Mouse (Mus musculus) ES-Bruce4 (cell line): Measurements from ENCODE around the gene Kcng1. TPM values are rescaled to one million over a fixed set of nuclear protein-coding genes. Genes with fewer than 3 reads are reported as not detected.

Experiments used
- H3K27ac ChIP-seq: 2 replicates; pipeline ENCODE4 v1.5.1; 2012; ENCODE audit warnings: low read length, inconsistent platforms; ENCODE audit not compliant: insufficient read depth
- H3K27me3 ChIP-seq: 2 replicates; pipeline ENCODE4 v1.6.1; 2012; ENCODE audit warnings: mild to moderate bottlenecking, low read length, inconsistent platforms; ENCODE audit not compliant: control insufficient read depth, poor library complexity, insufficient read depth, severe bottlenecking
- H3K36me3 ChIP-seq: 2 replicates; pipeline ENCODE4 v1.6.1; 2012; ENCODE audit warnings: inconsistent platforms, mild to moderate bottlenecking, low read length, moderate library complexity; ENCODE audit not compliant: control insufficient read depth, poor library complexity, insufficient read depth, severe bottlenecking
- H3K4me1 ChIP-seq: one replicate; pipeline ENCODE4 v1.8.1; 2011; ENCODE audit warnings: low read length; ENCODE audit not compliant: control insufficient read depth, insufficient read depth
- H3K4me3 ChIP-seq: 2 replicates; pipeline ENCODE4 v1.5.1; 2011; ENCODE audit warnings: low read depth, mild to moderate bottlenecking, low read length
- H3K9ac ChIP-seq: 2 replicates; pipeline ENCODE4 v1.6.1; 2012; ENCODE audit warnings: low read depth, mild to moderate bottlenecking, inconsistent platforms; ENCODE audit not compliant: poor library complexity, severe bottlenecking
- H3K9me3 ChIP-seq: replicated peaks from 2 replicates; pipeline ENCODE4 v1.6.1; 2012; ENCODE audit warnings: mild to moderate bottlenecking, low read length, inconsistent platforms; ENCODE audit not compliant: control insufficient read depth, poor library complexity, insufficient read depth, severe bottlenecking
- CTCF ChIP-seq: IDR thresholded peaks from one replicate; pipeline ENCODE4 v1.8.1; 2011; ENCODE audit warnings: low read depth, low read length
- EP300 ChIP-seq: IDR thresholded peaks from 2 replicates; pipeline ENCODE4 v1.6.1; 2011; ENCODE audit warnings: low read depth, low read length; ENCODE audit not compliant: insufficient read depth
- POLR2A ChIP-seq: IDR thresholded peaks from one replicate; pipeline ENCODE4 v1.8.1; 2011; ENCODE audit warnings: low read length; ENCODE audit not compliant: insufficient read depth
- polyA plus RNA-seq: library from polyadenylated mRNA; stranded (reverse); fragments of >200 nt; gene quantifications from 2 replicates; pipeline ENCODE4 v1.2.4, GENCODE M21; 2011; ENCODE audit warnings: low read depth; ENCODE audit not compliant: missing spikeins, insufficient read depth, insufficient read length

Gene Kcng1
- polyA plus RNA-seq, 1 experiment: 0.78 TPM

- TF ChIP-seq POLR2A (no peak), CTCF (no peak), EP300 (no peak)
- Histone ChIP-seq H3K9ac (peak overlapping the region; percentile 87), H3K9me3 (no peaks in the 10 kb centered on the region)
Measured at GRCm38 (mm10) chr2:168231471-168231829, 50.1 kb downstream of the Kcng1 start.

DNA sequence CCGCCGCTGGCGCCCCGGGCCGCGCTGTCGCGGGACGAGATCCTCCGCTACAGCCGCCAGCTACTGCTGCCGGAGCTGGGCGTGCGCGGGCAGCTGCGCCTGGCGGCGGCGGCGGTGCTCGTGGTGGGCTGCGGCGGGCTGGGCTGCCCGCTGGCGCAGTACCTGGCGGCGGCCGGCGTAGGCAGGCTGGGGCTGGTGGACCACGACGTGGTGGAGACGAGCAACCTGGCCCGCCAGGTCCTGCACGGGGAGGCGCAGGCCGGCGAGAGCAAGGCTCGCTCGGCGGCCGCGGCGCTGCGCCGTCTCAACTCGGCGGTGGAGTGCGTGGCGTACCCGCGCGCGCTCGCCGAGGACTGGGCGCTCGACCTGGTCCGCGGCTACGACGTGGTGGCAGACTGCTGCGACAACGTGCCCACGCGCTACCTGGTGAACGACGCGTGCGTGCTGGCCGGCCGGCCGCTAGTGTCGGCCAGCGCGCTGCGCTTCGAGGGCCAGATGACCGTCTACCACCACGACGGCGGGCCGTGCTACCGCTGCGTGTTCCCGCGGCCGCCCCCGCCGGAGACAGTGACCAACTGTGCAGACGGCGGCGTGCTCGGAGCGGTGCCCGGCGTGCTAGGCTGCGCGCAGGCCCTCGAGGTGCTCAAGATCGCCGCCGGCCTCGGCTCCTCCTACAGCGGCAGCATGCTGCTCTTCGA lies 50.6 kb downstream of the Kcng1 start:
- no peak overlapping the region for H3K27ac ChIP-seq
- H3K9me3 ChIP-seq: no peaks in the 10 kb centered on the region
- H3K4me3 ChIP-seq: peak overlapping the region; percentile 95
- H3K4me1 ChIP-seq: peaks cover 2% of the 10 kb centered on the region
- peaks cover 10% of the 10 kb centered on the region for H3K36me3 ChIP-seq
- H3K9ac ChIP-seq: peak overlapping the region; percentile 87
- no peak for TF ChIP-seq EP300
- TF ChIP-seq POLR2A: no peak
- TF ChIP-seq CTCF: no peak
- H3K27me3 ChIP-seq: no peaks in the 10 kb centered on the region

More at GRCm38 (mm10) chr2:168231471-168231829, 50.1 kb downstream of the Kcng1 start:
- Histone ChIP-seq H3K4me1 (peaks cover 2% of the 10 kb centered on the region), H3K4me3 (peak overlapping the region; percentile 95), H3K27me3 (no peaks in the 10 kb centered on the region), H3K27ac (no peak overlapping the region), H3K36me3 (peaks cover 6% of the 10 kb centered on the region; the same call in 1 of the 2 replicates)

DNA sequence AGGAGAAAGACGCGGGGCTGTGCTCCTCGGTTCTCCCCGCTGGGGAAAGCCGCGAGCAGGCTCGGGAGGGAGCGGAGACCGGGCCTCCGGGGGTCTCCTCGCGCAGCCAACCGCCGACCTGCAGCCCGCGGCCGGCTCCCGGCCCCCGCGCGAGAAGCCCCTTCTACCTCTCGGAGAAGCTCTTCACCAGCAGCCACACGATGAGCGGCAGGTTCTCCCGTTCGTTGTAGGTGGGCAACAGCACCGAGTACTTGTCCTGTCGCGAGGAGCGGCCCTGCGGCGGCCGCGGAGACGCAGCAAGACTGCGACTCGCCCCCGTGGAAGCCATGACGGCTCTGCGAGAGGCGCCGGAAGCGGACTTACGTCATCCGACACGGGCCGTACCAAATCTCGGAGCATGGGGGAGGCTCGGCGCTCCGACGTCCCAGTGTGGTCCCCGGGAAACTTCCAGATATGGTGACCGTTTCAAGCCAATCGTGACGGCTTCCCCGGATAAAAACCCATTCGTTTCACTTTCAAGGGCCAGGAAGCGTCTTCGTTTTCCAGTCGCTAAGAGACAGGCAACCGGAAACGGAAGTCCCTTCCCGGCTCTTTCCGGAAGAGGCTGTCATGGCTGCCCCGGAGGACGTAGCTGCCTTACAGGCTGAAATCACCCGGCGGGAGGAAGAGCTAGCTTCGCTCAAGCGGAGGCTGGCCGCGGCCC lies 51.4 kb downstream of the Kcng1 start, which contains the start of the genes Gm20716, Dpm1 and Mocs3:
Gene Gm20716, minus strand, starts transcription at position 339 of the 703 bp plus-strand sequence.
Gene Dpm1, minus strand, starts transcription at position 566 of the 703 bp plus-strand sequence.
Gene Mocs3, plus strand, starts transcription at position 597 of the 703 bp plus-strand sequence.
- no peaks in the 10 kb centered on the region for H3K9me3 ChIP-seq
- peaks cover 2% of the 10 kb centered on the region for H3K4me1 ChIP-seq
- H3K4me3 ChIP-seq: peak within 1 kb of the TSS; percentile 95
- TF ChIP-seq POLR2A (peak; percentile 89), CTCF (no peak)
- H3K27ac ChIP-seq: peak within 1 kb of the TSS; percentile 63
- H3K9ac ChIP-seq: peak within 1 kb of the TSS; percentile 87
- no peaks in the 10 kb centered on the region for H3K27me3 ChIP-seq
- H3K36me3 ChIP-seq: peaks cover 12% of the 10 kb centered on the region

GRCm38 (mm10) chr2:168229116-168230025 lies 52.2 kb downstream of the Kcng1 start:
- Histone ChIP-seq H3K27me3 (no peaks in the 10 kb centered on the region), H3K36me3 (peaks cover 20% of the 10 kb centered on the region), H3K27ac (no peak overlapping the region), H3K9ac (peak overlapping the region; percentile 87), H3K4me1 (peaks cover 2% of the 10 kb centered on the region), H3K9me3 (no peaks in the 10 kb centered on the region), H3K4me3 (peak overlapping the region; percentile 95)
- TF ChIP-seq EP300 (no peak), CTCF (no peak), POLR2A (no peak)

- TF ChIP-seq CTCF (no peak), POLR2A (no peak), EP300 (no peak)
- H3K27me3 ChIP-seq: no peaks in the 10 kb centered on the region
- no peaks in the 10 kb centered on the region for H3K4me1 ChIP-seq
- no peak overlapping the region for H3K4me3 ChIP-seq
- H3K36me3 ChIP-seq: peaks cover 41% of the 10 kb centered on the region
- H3K27ac ChIP-seq: no peak overlapping the region
- no peaks in the 10 kb centered on the region for H3K9me3 ChIP-seq
- H3K9ac ChIP-seq: no peak overlapping the region
Measured at GRCm38 (mm10) chr2:168223326-168223725, 58.2 kb downstream of the Kcng1 start.
